Mouse (Mus musculus) olfactory bulb, adult 2 months (tissue): ENCODE measurements at regions not wholly inside any gene's neighbourhood (a gene's known extent, or its start where the extent isn't known, plus 50 kb on each side); places are given as distances from the start of the nearest gene placed in this dataset.

Experiments used
- H3K27ac ChIP-seq: fragments of 200-500 bp; 2 replicates; pipeline ENCODE4 v1.5.1; 2012; ENCODE audit warnings: low read depth, low read length; ENCODE audit not compliant: insufficient read depth
- H3K4me1 ChIP-seq: fragments of 200-500 bp; 2 replicates; pipeline ENCODE4 v1.6.1; 2012; ENCODE audit warnings: low read length; ENCODE audit not compliant: control insufficient read depth, insufficient read depth
- H3K4me3 ChIP-seq: fragments of 200-500 bp; 2 replicates; pipeline ENCODE4 v1.5.1; 2012; ENCODE audit warnings: mild to moderate bottlenecking, low read depth, low read length, moderate library complexity; ENCODE audit not compliant: insufficient read depth
- CTCF ChIP-seq: fragments of 200-500 bp; IDR thresholded peaks from 2 replicates; pipeline ENCODE4 v1.5.1; 2012; ENCODE audit warnings: low read depth, mild to moderate bottlenecking, low read length, moderate library complexity; ENCODE audit not compliant: insufficient read depth
- POLR2A ChIP-seq: fragments of 200-500 bp; IDR thresholded peaks from 2 replicates; pipeline ENCODE4 v1.6.1; 2012; ENCODE audit warnings: mild to moderate bottlenecking, low read depth, low read length, moderate library complexity; ENCODE audit not compliant: insufficient read depth
- WGBS: fragments of 180-500 bp; shearing (Covaris S2); methylation state at CpG from one replicate; pipeline ENCODE4 v1.1.7; 2018; 5-methylcytosine and 5-hydroxymethylcytosine counted together

DNA sequence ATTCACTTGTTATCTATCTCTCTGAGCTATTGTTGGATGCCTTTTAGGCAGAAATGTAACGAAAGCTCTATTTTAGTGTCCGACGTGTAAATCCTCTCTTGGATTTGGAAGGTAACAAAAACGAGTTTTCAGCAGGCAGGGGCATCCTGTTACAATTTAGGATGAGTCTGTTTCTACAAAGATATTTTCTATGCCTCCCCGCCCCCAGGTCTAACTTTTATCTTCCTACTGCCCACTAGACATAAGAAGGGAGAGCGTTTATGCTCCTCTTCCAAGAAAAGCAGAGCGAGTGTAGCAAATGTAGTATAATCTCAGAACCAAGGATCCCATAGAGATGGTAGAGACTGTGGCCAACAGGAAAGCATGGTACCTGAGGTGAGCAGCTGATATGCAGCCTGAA is 62.4 kb upstream of the Hs3st2 start:
- WGBS, result 70% methylated on average over 7 of the region's 7 CpGs
- no peak for TF ChIP-seq CTCF
- no peak for TF ChIP-seq POLR2A
- no peak overlapping the region for H3K27ac ChIP-seq
- no peak overlapping the region for H3K4me3 ChIP-seq
- no peaks in the 10 kb centered on the region for H3K4me1 ChIP-seq

GRCm38 (mm10) chr7:121332532-121332931 is 59.1 kb upstream of the Hs3st2 start:
- no peak for TF ChIP-seq CTCF
- no peak for TF ChIP-seq POLR2A
- Histone ChIP-seq H3K4me3 (no peak overlapping the region), H3K27ac (no peak overlapping the region), H3K4me1 (no peaks in the 10 kb centered on the region)
- 81% methylated on average over 2 of the region's 2 CpGs for WGBS

GRCm38 (mm10) chr7:121335390-121336109 is 56.1 kb upstream of the Hs3st2 start:
- TF ChIP-seq CTCF, result no peak
- no peak for TF ChIP-seq POLR2A
- Histone ChIP-seq H3K27ac (no peak overlapping the region), H3K4me3 (no peak overlapping the region), H3K4me1 (no peaks in the 10 kb centered on the region)
- 61% methylated on average over 9 of the region's 9 CpGs for WGBS

GRCm38 (mm10) chr7:121339942-121340341 is 51.7 kb upstream of the Hs3st2 start:
- Histone ChIP-seq H3K4me3 (no peak overlapping the region), H3K4me1 (no peaks in the 10 kb centered on the region), H3K27ac (no peak overlapping the region)
- WGBS, result 68% methylated on average over 3 of the region's 3 CpGs
- TF ChIP-seq CTCF, result no peak
- no peak for TF ChIP-seq POLR2A
